Mouse (Mus musculus): Measurements from ENCODE around the gene Tnrc6a. TPM values are rescaled to one million over a fixed set of nuclear protein-coding genes. Genes with fewer than 3 reads are reported as not detected.

Tnrc6a gene
- total RNA-seq, 1 experiment, result 46.6 TPM

DNA sequence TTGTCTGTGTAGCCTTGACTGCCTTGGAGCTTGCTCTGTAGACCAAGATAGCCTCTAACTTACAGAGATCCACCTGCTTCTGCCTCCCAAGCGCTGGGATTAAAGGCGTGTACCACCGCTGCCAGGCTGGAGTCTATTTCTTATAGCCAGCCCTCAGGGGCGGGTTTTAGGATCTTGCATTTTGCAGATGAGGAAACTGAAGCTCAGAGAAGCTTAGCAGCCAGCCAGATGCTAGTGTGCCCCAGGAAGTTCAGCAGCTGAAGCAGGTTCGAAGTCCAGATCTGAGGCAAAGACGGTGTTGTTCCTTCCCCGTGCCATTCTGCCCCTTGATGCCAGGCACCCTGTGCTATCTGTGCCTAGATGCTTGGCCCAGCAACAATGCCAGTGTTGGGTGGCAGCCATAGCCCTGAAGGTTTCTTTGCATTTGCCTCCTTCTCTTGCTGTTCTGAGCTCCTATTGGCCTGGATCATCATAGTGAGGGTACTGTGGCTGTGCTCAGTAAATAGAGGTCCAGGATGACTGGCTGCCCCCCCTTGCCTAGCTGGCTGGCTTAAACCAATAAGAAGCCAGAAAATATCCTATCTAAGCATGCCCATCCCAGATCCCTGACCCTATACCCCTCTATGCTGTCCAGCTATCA is 14.2 kb upstream of the Tnrc6a start:
- in situ Hi-C loops (cut with MboI; ENCODE audit: low sequenced_read_pairs in 2 of 2, unreplicated experiment in 2 of 2), result no loop called here
- Histone ChIP-seq H3K9ac (ENCODE audit: insufficient read depth, low read depth, low read length, poor library complexity, severe bottlenecking) (no peak overlapping the region), H3K36me3 (ENCODE audit: control insufficient read depth, insufficient read depth, low read length, poor library complexity, severe bottlenecking) (no peaks in the 10 kb centered on the region), H3K4me3 (ENCODE audit: insufficient read depth in 1 of 2, low read depth in 1 of 2, low read length in 2 of 2, poor library complexity in 1 of 2, severe bottlenecking in 1 of 2) (no peak overlapping the region), H3K4me1 (ENCODE audit: control insufficient read depth in 2 of 2, insufficient read depth in 2 of 2, low read length in 2 of 2, poor library complexity in 1 of 2) (no peaks in the 10 kb centered on the region), H3K27ac (ENCODE audit: insufficient read depth, low read depth, low read length, poor library complexity, severe bottlenecking) (no peak overlapping the region), H3K9me3 (ENCODE audit: control insufficient read depth, insufficient read depth, low read depth, low read length) (no peaks in the 10 kb centered on the region)
- TF ChIP-seq CHD2 (IDR thresholded peaks at IDR 0.05; ENCODE audit: low read depth, low read length), result no peak
- no peak for TF ChIP-seq HCFC1 (IDR thresholded peaks at IDR 0.05; ENCODE audit: borderline replicate concordance, insufficient read depth, low read length)
- TF ChIP-seq ZC3H11A (IDR thresholded peaks at IDR 0.05; ENCODE audit: borderline replicate concordance, low read depth, low read length), result no peak
- TF ChIP-seq ZNF384 (IDR thresholded peaks at IDR 0.05; ENCODE audit: low read depth, low read length), result no peak
- no peak for TF ChIP-seq MAFK (IDR thresholded peaks at IDR 0.05; ENCODE audit: insufficient read depth, low read depth, low read length)
- DNase-seq (ENCODE audit: low read depth, low spot score), result no peak

DNA sequence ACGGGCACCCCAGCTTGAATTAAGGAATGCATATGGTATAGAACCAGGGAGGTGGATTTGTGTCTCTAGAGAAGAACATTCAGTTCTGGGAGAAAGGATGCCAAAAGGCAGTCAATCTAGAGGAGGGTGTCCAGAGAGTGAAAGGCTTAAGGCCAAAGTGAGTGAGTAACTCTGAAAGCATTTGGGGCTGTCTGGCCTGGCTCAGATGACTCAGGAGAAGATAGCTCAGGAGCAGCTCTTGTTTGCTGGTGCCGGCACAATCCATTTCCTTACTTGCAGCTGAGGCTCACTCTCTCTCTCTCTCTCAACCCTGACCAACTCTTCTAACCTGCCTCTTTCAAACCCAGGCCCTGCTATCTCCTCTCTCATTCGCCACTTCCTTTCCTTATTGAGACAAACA is 13.6 kb upstream of the Tnrc6a start:
- H3K4me3 ChIP-seq (ENCODE audit: insufficient read depth in 1 of 2, low read depth in 1 of 2, low read length in 2 of 2, poor library complexity in 1 of 2, severe bottlenecking in 1 of 2), result no peak overlapping the region
- no peaks in the 10 kb centered on the region for H3K9me3 ChIP-seq (ENCODE audit: control insufficient read depth, insufficient read depth, low read depth, low read length)
- DNase-seq (ENCODE audit: low read depth, low spot score), result no peak
- H3K36me3 ChIP-seq (ENCODE audit: control insufficient read depth, insufficient read depth, low read length, poor library complexity, severe bottlenecking), result no peaks in the 10 kb centered on the region
- TF ChIP-seq CHD2 (IDR thresholded peaks at IDR 0.05; ENCODE audit: low read depth, low read length), result no peak
- no peak for TF ChIP-seq ZC3H11A (IDR thresholded peaks at IDR 0.05; ENCODE audit: borderline replicate concordance, low read depth, low read length)
- no peak for TF ChIP-seq HCFC1 (IDR thresholded peaks at IDR 0.05; ENCODE audit: borderline replicate concordance, insufficient read depth, low read length)
- TF ChIP-seq ZNF384 (IDR thresholded peaks at IDR 0.05; ENCODE audit: low read depth, low read length), result no peak
- no peaks in the 10 kb centered on the region for H3K4me1 ChIP-seq (ENCODE audit: control insufficient read depth in 2 of 2, insufficient read depth in 2 of 2, low read length in 2 of 2, poor library complexity in 1 of 2)
- in situ Hi-C loops (cut with MboI; ENCODE audit: low sequenced_read_pairs in 2 of 2, unreplicated experiment in 2 of 2), result no loop called here
- no peak overlapping the region for H3K27ac ChIP-seq (ENCODE audit: insufficient read depth, low read depth, low read length, poor library complexity, severe bottlenecking)
- no peak overlapping the region for H3K9ac ChIP-seq (ENCODE audit: insufficient read depth, low read depth, low read length, poor library complexity, severe bottlenecking)

DNA sequence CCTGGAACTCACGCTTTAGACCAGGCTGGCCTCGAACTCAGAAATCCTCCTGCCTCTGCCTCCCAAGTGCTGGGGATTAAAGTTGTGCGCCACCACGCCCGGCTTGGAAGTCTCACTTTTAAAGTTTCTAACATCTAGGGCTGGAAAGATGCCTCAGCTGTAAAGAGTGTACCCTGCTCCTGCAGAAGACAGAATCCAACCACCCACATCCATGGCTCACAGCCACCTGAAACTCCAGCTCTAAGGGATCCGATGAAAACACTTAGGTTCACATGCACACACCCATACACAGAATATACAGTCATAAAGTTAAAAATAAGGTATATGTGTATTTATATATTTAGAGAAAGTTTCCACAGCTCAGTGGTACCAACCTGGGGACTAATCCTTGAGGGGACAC is 10.1 kb upstream of the Tnrc6a start:
- Histone ChIP-seq H3K36me3 (ENCODE audit: control insufficient read depth, insufficient read depth, low read length, poor library complexity, severe bottlenecking) (no peaks in the 10 kb centered on the region), H3K9ac (ENCODE audit: insufficient read depth, low read depth, low read length, poor library complexity, severe bottlenecking) (no peak overlapping the region), H3K27ac (ENCODE audit: insufficient read depth, low read depth, low read length, poor library complexity, severe bottlenecking) (no peak overlapping the region), H3K4me1 (ENCODE audit: control insufficient read depth in 2 of 2, insufficient read depth in 2 of 2, low read length in 2 of 2, poor library complexity in 1 of 2) (no peaks in the 10 kb centered on the region), H3K9me3 (ENCODE audit: control insufficient read depth, insufficient read depth, low read depth, low read length) (no peaks in the 10 kb centered on the region), H3K4me3 (ENCODE audit: insufficient read depth in 1 of 2, low read depth in 1 of 2, low read length in 2 of 2, poor library complexity in 1 of 2, severe bottlenecking in 1 of 2) (no peak overlapping the region)
- in situ Hi-C loops (cut with MboI; ENCODE audit: low sequenced_read_pairs in 2 of 2, unreplicated experiment in 2 of 2), result no loop called here
- no peak for DNase-seq (ENCODE audit: low read depth, low spot score)
- no peak for TF ChIP-seq MAFK (IDR thresholded peaks at IDR 0.05; ENCODE audit: insufficient read depth, low read depth, low read length)
- no peak for TF ChIP-seq ZNF384 (IDR thresholded peaks at IDR 0.05; ENCODE audit: low read depth, low read length)
- TF ChIP-seq HCFC1 (IDR thresholded peaks at IDR 0.05; ENCODE audit: borderline replicate concordance, insufficient read depth, low read length), result no peak

DNA sequence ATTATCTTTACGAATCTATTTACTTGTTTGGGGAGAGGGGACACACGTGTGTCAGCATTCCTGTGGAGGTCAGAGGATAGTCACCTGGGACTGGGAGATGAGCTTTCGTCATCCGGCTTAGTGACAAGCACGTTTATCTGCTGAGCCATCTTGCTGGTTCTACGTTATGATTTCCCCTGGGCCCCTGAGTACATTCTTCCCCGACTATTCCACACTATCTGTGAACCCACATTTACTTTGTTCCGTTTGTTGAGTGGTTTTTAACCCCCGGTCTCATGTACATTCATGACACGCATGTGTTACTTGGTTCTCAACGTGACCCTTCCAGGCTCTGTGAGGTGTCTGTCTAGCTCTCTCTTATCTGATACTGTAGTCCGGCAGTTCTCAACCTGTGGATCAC is 6.9 kb upstream of the Tnrc6a start:
- Histone ChIP-seq H3K4me1 (ENCODE audit: control insufficient read depth in 2 of 2, insufficient read depth in 2 of 2, low read length in 2 of 2, poor library complexity in 1 of 2) (no peaks in the 10 kb centered on the region), H3K9me3 (ENCODE audit: control insufficient read depth, insufficient read depth, low read depth, low read length) (no peaks in the 10 kb centered on the region), H3K27ac (ENCODE audit: insufficient read depth, low read depth, low read length, poor library complexity, severe bottlenecking) (no peak overlapping the region), H3K36me3 (ENCODE audit: control insufficient read depth, insufficient read depth, low read length, poor library complexity, severe bottlenecking) (no peaks in the 10 kb centered on the region), H3K9ac (ENCODE audit: insufficient read depth, low read depth, low read length, poor library complexity, severe bottlenecking) (no peak overlapping the region), H3K4me3 (ENCODE audit: insufficient read depth in 1 of 2, low read depth in 1 of 2, low read length in 2 of 2, poor library complexity in 1 of 2, severe bottlenecking in 1 of 2) (no peak overlapping the region)
- TF ChIP-seq HCFC1 (IDR thresholded peaks at IDR 0.05; ENCODE audit: borderline replicate concordance, insufficient read depth, low read length) (no peak), CHD2 (IDR thresholded peaks at IDR 0.05; ENCODE audit: low read depth, low read length) (no peak), ZNF384 (IDR thresholded peaks at IDR 0.05; ENCODE audit: low read depth, low read length) (no peak), MAFK (IDR thresholded peaks at IDR 0.05; ENCODE audit: insufficient read depth, low read depth, low read length) (no peak), ZC3H11A (IDR thresholded peaks at IDR 0.05; ENCODE audit: borderline replicate concordance, low read depth, low read length) (no peak)
- no peak for DNase-seq (ENCODE audit: low read depth, low spot score)
- in situ Hi-C loops (cut with MboI; ENCODE audit: low sequenced_read_pairs in 2 of 2, unreplicated experiment in 2 of 2), result no loop called here

DNA sequence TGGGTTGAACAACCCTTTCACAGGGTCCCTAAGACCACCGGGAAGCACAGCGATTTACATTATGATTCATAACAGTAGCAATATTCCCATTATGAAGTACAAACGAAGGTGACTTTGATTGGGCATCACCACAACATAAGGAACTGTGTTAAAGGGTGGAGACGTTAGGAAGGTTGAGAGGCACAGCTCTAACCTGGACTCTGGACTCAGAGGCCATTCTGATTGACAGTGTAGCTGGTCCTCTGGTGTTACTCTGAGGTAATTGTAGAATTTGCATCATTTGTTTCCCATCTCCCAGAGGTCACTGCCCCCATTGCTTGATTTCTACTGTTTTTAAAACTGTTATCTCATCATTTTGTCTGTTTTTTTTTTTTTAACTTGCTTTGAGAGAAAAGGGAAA is 6.5 kb upstream of the Tnrc6a start:
- Histone ChIP-seq H3K9ac (ENCODE audit: insufficient read depth, low read depth, low read length, poor library complexity, severe bottlenecking) (no peak overlapping the region), H3K27ac (ENCODE audit: insufficient read depth, low read depth, low read length, poor library complexity, severe bottlenecking) (no peak overlapping the region), H3K9me3 (ENCODE audit: control insufficient read depth, insufficient read depth, low read depth, low read length) (no peaks in the 10 kb centered on the region), H3K4me3 (ENCODE audit: insufficient read depth in 1 of 2, low read depth in 1 of 2, low read length in 2 of 2, poor library complexity in 1 of 2, severe bottlenecking in 1 of 2) (no peak overlapping the region), H3K36me3 (ENCODE audit: control insufficient read depth, insufficient read depth, low read length, poor library complexity, severe bottlenecking) (no peaks in the 10 kb centered on the region), H3K4me1 (ENCODE audit: control insufficient read depth in 2 of 2, insufficient read depth in 2 of 2, low read length in 2 of 2, poor library complexity in 1 of 2) (no peaks in the 10 kb centered on the region)
- no peak for TF ChIP-seq MAFK (IDR thresholded peaks at IDR 0.05; ENCODE audit: insufficient read depth, low read depth, low read length)
- TF ChIP-seq CHD2 (IDR thresholded peaks at IDR 0.05; ENCODE audit: low read depth, low read length), result no peak
- no peak for TF ChIP-seq ZC3H11A (IDR thresholded peaks at IDR 0.05; ENCODE audit: borderline replicate concordance, low read depth, low read length)
- no peak for TF ChIP-seq HCFC1 (IDR thresholded peaks at IDR 0.05; ENCODE audit: borderline replicate concordance, insufficient read depth, low read length)
- TF ChIP-seq ZNF384 (IDR thresholded peaks at IDR 0.05; ENCODE audit: low read depth, low read length), result no peak
- in situ Hi-C loops (cut with MboI; ENCODE audit: low sequenced_read_pairs in 2 of 2, unreplicated experiment in 2 of 2), result no loop called here
- DNase-seq (ENCODE audit: low read depth, low spot score), result no peak

Measured in ES-E14 (cell line).